Mouse (Mus musculus): ENCODE results near the gene Fhl4. TPM values are rescaled to one million over a fixed set of nuclear protein-coding genes. Genes with fewer than 3 reads are reported as not detected.

Gene Fhl4
- 0.36 and 1.1 TPM in 2 replicates for polyA plus RNA-seq (2012; rRNA removed)

DNA sequence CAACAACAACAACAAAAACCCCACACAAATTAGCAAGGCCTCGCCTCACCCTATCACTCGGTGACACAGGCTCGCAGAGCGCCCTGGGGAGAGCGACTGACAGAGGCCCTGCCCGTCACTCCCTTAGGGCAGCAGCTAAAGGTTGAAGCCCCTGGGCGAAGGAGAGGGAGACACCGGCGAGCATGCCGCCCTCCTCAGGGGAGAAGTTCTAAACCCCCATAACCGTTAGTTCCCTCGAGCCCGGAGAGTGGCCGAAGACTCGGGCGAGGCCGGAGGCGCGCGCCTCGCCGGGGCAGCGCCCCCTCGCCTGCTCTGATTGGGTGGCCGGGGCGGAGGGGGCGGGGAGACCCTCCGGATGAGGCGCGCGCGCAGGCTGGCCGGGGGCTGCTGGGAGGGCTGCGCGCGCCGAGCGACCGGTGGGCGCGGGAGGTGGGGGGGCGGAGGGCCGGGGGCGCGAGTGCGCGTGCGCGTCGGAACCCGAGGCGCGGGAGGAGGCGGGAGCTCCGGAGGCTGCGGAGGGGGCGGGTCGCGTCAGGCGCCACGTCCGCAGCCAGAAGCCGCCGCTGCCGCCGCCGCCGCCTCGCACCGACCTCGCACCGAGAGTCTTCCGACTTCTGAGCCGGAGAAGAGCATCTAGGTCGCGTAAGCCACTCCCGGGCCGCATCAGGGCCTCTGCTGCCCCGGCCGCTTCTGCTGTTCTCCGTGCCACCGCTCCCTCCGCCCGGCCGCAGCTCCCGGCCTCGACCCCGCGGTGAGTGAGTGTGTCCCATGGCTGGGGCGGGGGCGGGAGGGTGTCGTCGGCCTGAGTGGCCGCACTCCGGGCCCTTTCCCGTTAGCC lies at the start of gene Fhl4, which contains the start of gene Tmem263:
Gene Fhl4 (minus strand): TSS at position 249 of the 838 bp plus-strand sequence.
Gene Tmem263 (plus strand): TSS at position 381 of the 838 bp plus-strand sequence.

GRCm38 (mm10) chr10:85127395-85128287 lies 25.3 kb upstream of the Fhl4 start, which contains the start of gene Mterf2:
Mterf2 (minus strand) TSS chr10:85128027.

Other genes with a start within 250 kb of the Fhl4 start
- 23.1 and 33.3 TPM in 2 replicates for gene Ric8b, start 184.9 kb downstream of the Fhl4 start, polyA plus RNA-seq (2012; rRNA removed)
- 20.9 and 25.1 TPM in 2 replicates for gene Tmem263, start 132 bp upstream of the Fhl4 start, polyA plus RNA-seq (2012; rRNA removed)
- gene Mterf2, start 25.5 kb upstream of the Fhl4 start, polyA plus RNA-seq (2012; rRNA removed), result 26.7 and 31.9 TPM in 2 replicates
- gene Cry1, start 82.6 kb upstream of the Fhl4 start, polyA plus RNA-seq (2012; rRNA removed), result 16.9 and 19.2 TPM in 2 replicates

Data from central nervous system, embryonic 11.5 days (tissue).